In the genomic region with DNA sequence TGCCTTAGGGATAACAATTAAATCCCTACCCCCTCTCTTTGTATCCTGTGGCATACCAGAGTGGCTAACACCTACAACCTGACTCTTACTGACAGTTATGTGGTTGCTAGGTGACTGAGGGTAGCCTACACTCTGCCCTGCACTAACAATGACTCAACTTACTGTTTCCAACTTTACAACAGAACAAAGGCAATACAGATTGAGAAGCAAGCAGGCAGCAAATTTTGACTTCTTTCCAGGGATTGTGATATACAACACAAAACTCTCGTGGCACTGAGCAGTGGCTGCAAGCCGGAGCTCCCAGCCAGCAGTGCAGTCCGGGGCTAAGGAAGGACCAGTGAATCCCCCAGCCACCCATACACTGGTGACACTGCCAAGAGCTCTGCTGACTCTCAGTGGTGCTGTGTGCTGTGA, we compare ENCODE assay signal across 20 mouse cellular contexts. TPM values are rescaled to one million over a fixed set of nuclear protein-coding genes. Genes with fewer than 3 reads are reported as not detected.
DNase-seq lines count a peak whose midpoint lies in the region; ATAC-seq and TF ChIP-seq lines count a peak whose summit lies in the region.
"Had no signal": no experiment of that assay in that cellular context is flagged by ENCODE, and none has a peak within 500 bp of the region (broad histone marks: within the 10 kb centered on the region; RNA-seq: fewer than 3 reads in every experiment).

No protein-coding gene starts in this region.

- peaks cover 7% of the 10 kb centered on the region; the same call in 1 of the 2 replicates for H3K36me3 ChIP-seq in forebrain, embryonic 12.5 days (replicated peaks)
- peaks cover 17% of the 10 kb centered on the region; the same call in 1 of the 2 replicates for H3K36me3 ChIP-seq in forebrain, postnatal 0 days (ENCODE audit: insufficient read depth)
- H3K36me3 ChIP-seq in forebrain, embryonic 16.5 days (ENCODE audit: control insufficient read depth, insufficient read depth), result peaks cover 3% of the 10 kb centered on the region; the same call in 1 of the 2 replicates

- in situ Hi-C loops in Patski (cut with MboI; ENCODE audit: low pct_unique_long_range_greater_than_20kb), result no loop called here

- WGBS in forebrain, embryonic 12.5 days, result 66% methylated on average over 3 of the region's 3 CpGs
- 37% methylated on average over 3 of the region's 3 CpGs for WGBS in forebrain, postnatal 0 days
- 36% methylated on average over 3 of the region's 3 CpGs for WGBS in forebrain, embryonic 16.5 days

- no peak overlapping the region for H3K27ac ChIP-seq in forebrain, embryonic 12.5 days
- no peak overlapping the region for H3K27ac ChIP-seq in forebrain, postnatal 0 days (ENCODE audit: low read depth, low read length)
- H3K27ac ChIP-seq in forebrain, embryonic 16.5 days (ENCODE audit: low read length), result no peak overlapping the region
- H3K27ac ChIP-seq: heart, adult 2 months; hindbrain, embryonic 15.5 days; liver, embryonic 12.5 days had no signal

- no peak for TF ChIP-seq CTCF in forebrain, postnatal 0 days (IDR thresholded peaks at IDR 0.05; ENCODE audit: low read depth)
- no peak for TF ChIP-seq CTCF in Patski (IDR thresholded peaks at IDR 0.05)

- 0 out of 2 replicates have a peak, but pooled peaks have one; percentile 33 for ATAC-seq in forebrain, embryonic 12.5 days (ENCODE audit: low FRiP score)
- no peak for ATAC-seq in forebrain, postnatal 0 days
- peak; percentile 88 for ATAC-seq in Patski
- peak; percentile 56 for ATAC-seq in forebrain, embryonic 16.5 days
- ATAC-seq: liver, embryonic 12.5 days had no signal

- no peaks in the 10 kb centered on the region for H3K9me3 ChIP-seq in forebrain, embryonic 12.5 days
- H3K9me3 ChIP-seq in forebrain, postnatal 0 days (ENCODE audit: low read length), result no peaks in the 10 kb centered on the region
- no peaks in the 10 kb centered on the region for H3K9me3 ChIP-seq in forebrain, embryonic 16.5 days (ENCODE audit: control insufficient read depth, low read length)
- H3K9me3 ChIP-seq: hindbrain, embryonic 15.5 days; liver, embryonic 12.5 days had no signal

- CTCF ChIA-PET in Patski (lab: Charles Lee), result interaction anchor here (0.6 kb wide), 1 partner anchor 9 kb away, joined by 3 read pairs; no protein-coding TSS in a partner anchor

- POLR2A ChIA-PET in Patski (lab: Charles Lee), result no interaction called here

- H3K27me3 ChIP-seq in forebrain, embryonic 12.5 days, result no peaks in the 10 kb centered on the region
- no peaks in the 10 kb centered on the region for H3K27me3 ChIP-seq in forebrain, postnatal 0 days (ENCODE audit: insufficient read depth, low read length)
- H3K27me3 ChIP-seq in Patski, result no peaks in the 10 kb centered on the region
- H3K27me3 ChIP-seq in forebrain, embryonic 16.5 days (replicated peaks; ENCODE audit: control insufficient read depth, insufficient read depth, low read length), result no peaks in the 10 kb centered on the region
- H3K27me3 ChIP-seq: hindbrain, embryonic 15.5 days; liver, embryonic 12.5 days had no signal

- intact Hi-C loops in left cerebral cortex, postnatal 25 days (cut with DNase I), result no loop called here

- H3K4me1 ChIP-seq in forebrain, embryonic 12.5 days, result peaks cover 15% of the 10 kb centered on the region
- no peaks in the 10 kb centered on the region for H3K4me1 ChIP-seq in forebrain, postnatal 0 days (ENCODE audit: insufficient read depth)
- H3K4me1 ChIP-seq in forebrain, embryonic 16.5 days (replicated peaks; ENCODE audit: control insufficient read depth, insufficient read depth, low read length), result peaks cover 8% of the 10 kb centered on the region

- H3K9ac ChIP-seq in forebrain, embryonic 12.5 days, result no peak overlapping the region
- H3K9ac ChIP-seq in forebrain, postnatal 0 days, result no peak overlapping the region
- H3K9ac ChIP-seq in forebrain, embryonic 16.5 days (replicated peaks; ENCODE audit: low read depth, low read length), result no peak overlapping the region
- H3K9ac ChIP-seq: hindbrain, embryonic 15.5 days; liver, embryonic 12.5 days had no signal

- no peak overlapping the region for H3K4me2 ChIP-seq in forebrain, embryonic 12.5 days
- H3K4me2 ChIP-seq in forebrain, postnatal 0 days (ENCODE audit: low read depth), result no peak overlapping the region
- no peak overlapping the region for H3K4me2 ChIP-seq in forebrain, embryonic 16.5 days (ENCODE audit: low read length)
- H3K4me2 ChIP-seq: hindbrain, embryonic 15.5 days; liver, embryonic 12.5 days had no signal

- no peak overlapping the region for H3K4me3 ChIP-seq in forebrain, embryonic 12.5 days (replicated peaks)
- no peak overlapping the region for H3K4me3 ChIP-seq in forebrain, postnatal 0 days (ENCODE audit: low read depth, low read length)
- no peak overlapping the region for H3K4me3 ChIP-seq in forebrain, embryonic 16.5 days (replicated peaks; ENCODE audit: low read length)
- H3K4me3 ChIP-seq: heart, adult 2 months; hindbrain, embryonic 15.5 days; left cerebral cortex, adult 2 months; liver, embryonic 12.5 days had no signal

- no peak for DNase-seq in forebrain, postnatal 0 days
- DNase-seq in left cerebral cortex, adult 11 months (ENCODE audit: low spot score), result peak; percentile 24
- DNase-seq in left cerebral cortex, postnatal 25 days (ENCODE audit: low spot score in 2 of 2), result no peak
- DNase-seq in Patski (ENCODE audit: low read depth, low spot score), result peak; percentile 47
- DNase-seq in adrenal gland, adult (ENCODE audit: inconsistent age in 2 of 2, low spot score in 1 of 2), result no peak
- no peak for DNase-seq in spleen, postnatal 10 days (ENCODE audit: low spot score in 2 of 2)
- DNase-seq: B cell, adult 2 months; cerebellum, adult 2 months; embryo, embryonic 11 days; heart, adult 2 months; kidney, postnatal 10 days; lung, postnatal 14 days; thymus, postnatal 25 days had no signal

RNA-seq across cellular contexts. Expression of a gene that starts 10.4 kb away (rescaled TPM):
- 77.6 and 79.3 TPM in 2 replicates for polyA plus RNA-seq in forebrain, embryonic 12.5 days (2016; fragmentation: Nextera tagmentation; extraction: Ambion mirVana)
- 57.6 and 58.6 TPM in 2 replicates for total RNA-seq in forebrain, postnatal 0 days (2014; rRNA removed)
- polyA plus RNA-seq in forebrain, postnatal 0 days (2015; fragmentation: Nextera tagmentation; extraction: Ambion mirVana), result 46.6 and 51.7 TPM in 2 replicates
- 10 to 100 TPM; 61.6 to 62.4 TPM for total RNA-seq in left cerebral cortex, postnatal 25 days (2021)
- 84.1 TPM for polyA plus RNA-seq in Patski (2021)
- polyA plus RNA-seq in forebrain, embryonic 16.5 days (2015; fragmentation: Nextera tagmentation; extraction: Ambion mirVana), result 77.2 and 81.1 TPM in 2 replicates

RNA-seq across cellular contexts. Expression of a gene that starts 29.0 kb away (rescaled TPM):
- polyA plus RNA-seq in forebrain, embryonic 12.5 days (2016; fragmentation: Nextera tagmentation; extraction: Ambion mirVana), result 0.81 TPM in 1 of 2 replicates, not detected in the other
- total RNA-seq in forebrain, postnatal 0 days (2014; rRNA removed), result not detected in 2 replicates
- not detected in 2 replicates for polyA plus RNA-seq in forebrain, postnatal 0 days (2015; fragmentation: Nextera tagmentation; extraction: Ambion mirVana)
- not detected for total RNA-seq in left cerebral cortex, postnatal 25 days (2021)
- 2.6 TPM for polyA plus RNA-seq in Patski (2021)
- not detected in 2 replicates for polyA plus RNA-seq in forebrain, embryonic 16.5 days (2015; fragmentation: Nextera tagmentation; extraction: Ambion mirVana)
- polyA plus RNA-seq: cerebellum, adult 2 months; frontal cortex, adult 2 months; heart, adult 2 months; hindbrain, embryonic 15.5 days; liver, embryonic 12.5 days; spleen, adult 2 months had no signal

RNA-seq across cellular contexts. Expression of a gene that starts 37.7 kb away (rescaled TPM):
- polyA plus RNA-seq in forebrain, embryonic 12.5 days (2016; fragmentation: Nextera tagmentation; extraction: Ambion mirVana), result 28.5 and 30.7 TPM in 2 replicates
- total RNA-seq in forebrain, postnatal 0 days (2014; rRNA removed), result 13.5 and 21.0 TPM in 2 replicates
- 10.3 and 14.4 TPM in 2 replicates for polyA plus RNA-seq in forebrain, postnatal 0 days (2015; fragmentation: Nextera tagmentation; extraction: Ambion mirVana)
- total RNA-seq in left cerebral cortex, postnatal 25 days (2021), result 10 to 100 TPM; 13.5 to 16.4 TPM
- polyA plus RNA-seq in Patski (2021), result 26.4 TPM
- polyA plus RNA-seq in forebrain, embryonic 16.5 days (2015; fragmentation: Nextera tagmentation; extraction: Ambion mirVana), result 28.4 and 35.2 TPM in 2 replicates

RNA-seq across cellular contexts. Expression of a gene that starts 57.3 kb away (rescaled TPM):
- polyA plus RNA-seq in forebrain, embryonic 12.5 days (2016; fragmentation: Nextera tagmentation; extraction: Ambion mirVana), result 36.0 and 37.1 TPM in 2 replicates
- total RNA-seq in forebrain, postnatal 0 days (2014; rRNA removed), result 8.7 and 10.3 TPM in 2 replicates
- 6.0 and 8.0 TPM in 2 replicates for polyA plus RNA-seq in forebrain, postnatal 0 days (2015; fragmentation: Nextera tagmentation; extraction: Ambion mirVana)
- total RNA-seq in left cerebral cortex, postnatal 25 days (2021), result 1 to 10 TPM; 5.4 to 9.0 TPM
- 11.7 TPM for polyA plus RNA-seq in Patski (2021)
- 18.2 and 19.3 TPM in 2 replicates for polyA plus RNA-seq in forebrain, embryonic 16.5 days (2015; fragmentation: Nextera tagmentation; extraction: Ambion mirVana)

Comparison
In these comparisons a context has a peak if more than half of its experiments do, and no peak if none do; other contexts are left out.
1. DNase-seq: peak in left cerebral cortex, adult 11 months (single experiment) and Patski (single experiment); none in forebrain, postnatal 0 days (single experiment), left cerebral cortex, postnatal 25 days (0 of 2), adrenal gland, adult (0 of 2) and spleen, postnatal 10 days (0 of 2).